ENCODE assay signal across 8 mouse cellular contexts in genomic region chr3:131303320-131303714, GRCm38 (mm10). TPM values are rescaled to one million over a fixed set of nuclear protein-coding genes. Genes with fewer than 3 reads are reported as not detected.
DNase-seq lines count a peak whose midpoint lies in the region; ATAC-seq and TF ChIP-seq lines count a peak whose summit lies in the region.

No protein-coding gene starts in this region.

- no peaks in the 10 kb centered on the region for H3K9me3 ChIP-seq in forebrain, embryonic 15.5 days
- H3K9me3 ChIP-seq in liver, embryonic 15.5 days (replicated peaks), result no peaks in the 10 kb centered on the region

- peak overlapping the region; percentile 61 for H3K4me3 ChIP-seq in C2C12 (ENCODE audit: insufficient read depth, poor library complexity, severe bottlenecking)
- peak overlapping the region; percentile 66 for H3K4me3 ChIP-seq in forebrain, embryonic 15.5 days
- H3K4me3 ChIP-seq in liver, embryonic 15.5 days (replicated peaks), result peak overlapping the region; percentile 62

- no peak for DNase-seq in frontal cortex, postnatal 10 days (ENCODE audit: low spot score in 2 of 2)
- DNase-seq in gastrocnemius, adult 8-10 months (ENCODE audit: low spot score in 2 of 2), result no peak
- no peak for DNase-seq in gastrocnemius, postnatal 36 days
- no peak for DNase-seq in spleen, postnatal 4 days (ENCODE audit: low spot score in 2 of 2)

- H3K27ac ChIP-seq in forebrain, embryonic 15.5 days (replicated peaks), result no peak overlapping the region
- H3K27ac ChIP-seq in liver, embryonic 15.5 days (replicated peaks), result no peak overlapping the region

- peak overlapping the region; percentile 29; the same call in 1 of the 2 replicates for H3K9ac ChIP-seq in forebrain, embryonic 15.5 days (replicated peaks)
- peak overlapping the region; percentile 23; the same call in 1 of the 2 replicates for H3K9ac ChIP-seq in liver, embryonic 15.5 days

- intact Hi-C loops in gastrocnemius, postnatal 36 days (cut with DNase I), result loop anchor here (5.0 kb wide), 1 partner anchor 249 kb away; no protein-coding TSS in a partner anchor

- H3K79me3 ChIP-seq in C2C12 (ENCODE audit: low read depth), result no peaks in the 10 kb centered on the region

- no peaks in the 10 kb centered on the region for H3K79me2 ChIP-seq in C2C12 (ENCODE audit: control insufficient read depth, insufficient read depth)

- H3ac ChIP-seq in C2C12 (ENCODE audit: control insufficient read depth, insufficient read length, low read depth), result no peak overlapping the region

- H3K36me3 ChIP-seq in C2C12 (ENCODE audit: control insufficient read depth, insufficient read depth), result no peaks in the 10 kb centered on the region
- H3K36me3 ChIP-seq in forebrain, embryonic 15.5 days, result no peaks in the 10 kb centered on the region
- no peaks in the 10 kb centered on the region for H3K36me3 ChIP-seq in liver, embryonic 15.5 days (replicated peaks)

- H3K4me1 ChIP-seq in forebrain, embryonic 15.5 days, result peaks cover 8% of the 10 kb centered on the region
- H3K4me1 ChIP-seq in liver, embryonic 15.5 days (replicated peaks), result peaks cover 7% of the 10 kb centered on the region

- peak overlapping the region; percentile 88 for H3K4me2 ChIP-seq in forebrain, embryonic 15.5 days (replicated peaks)
- peak overlapping the region; percentile 87 for H3K4me2 ChIP-seq in liver, embryonic 15.5 days

- ATAC-seq in frontal cortex, adult (ENCODE audit: low TSS enrichment), result peak; percentile 10; the same call in 1 of the 2 replicates
- no peak; the same call in 1 of the 2 replicates for ATAC-seq in forebrain, embryonic 15.5 days (replicated peaks)
- no peak for ATAC-seq in liver, embryonic 15.5 days (ENCODE audit: insufficient read depth)

- TF ChIP-seq CTCF in C2C12 (IDR thresholded peaks at IDR 0.05; ENCODE audit: control insufficient read depth, insufficient read depth, insufficient read length), result no peak

- WGBS in forebrain, embryonic 15.5 days, result 24% methylated on average over 5 of the region's 5 CpGs
- WGBS in liver, embryonic 15.5 days (ENCODE audit: insufficient replicate concordance), result 8% methylated on average over 5 of the region's 5 CpGs

- H3K27me3 ChIP-seq in C2C12 (ENCODE audit: control insufficient read depth, insufficient read depth, insufficient read length), result no peaks in the 10 kb centered on the region
- no peaks in the 10 kb centered on the region for H3K27me3 ChIP-seq in forebrain, embryonic 15.5 days
- no peaks in the 10 kb centered on the region; the same call in 1 of the 2 replicates for H3K27me3 ChIP-seq in liver, embryonic 15.5 days

TF ChIP-seq in C2C12, 6 proteins besides CTCF, POLR2A, EP300 and RAD21:
- TF ChIP-seq MYOG (IDR thresholded peaks at IDR 0.05; ENCODE audit: control insufficient read depth, extremely low read depth, insufficient read length) (no peak), MYOD1 (IDR thresholded peaks at IDR 0.05; ENCODE audit: control insufficient read depth, insufficient read length, low read depth) (no peak)
TF ChIP-seq in C2C12: peak in this region for 0.

RNA-seq across cellular contexts. Expression of gene Cyp2u1, which starts 0.3 kb away (rescaled TPM):
- polyA plus RNA-seq in C2C12 (2012; fragmentation: generic; extraction: Trizol), result 2.6 TPM
- polyA plus RNA-seq in forebrain, embryonic 15.5 days (2015; fragmentation: Nextera tagmentation; extraction: Ambion mirVana), result 4.6 and 6.0 TPM in 2 replicates
- 0.25 and 0.28 TPM in 2 replicates for polyA plus RNA-seq in liver, embryonic 15.5 days (2015; fragmentation: Nextera tagmentation; extraction: Ambion mirVana)
- total RNA-seq in gastrocnemius, adult 8-10 months (2022), result 10 to 100 TPM; 13.5 to 19.2 (median 16.0) TPM
- 10 to 100 TPM; 11.1 to 11.6 TPM for total RNA-seq in gastrocnemius, postnatal 36 days (2021)

RNA-seq across cellular contexts. Expression of gene Hadh, which starts 31.4 kb away (rescaled TPM):
- polyA plus RNA-seq in C2C12 (2012; fragmentation: generic; extraction: Trizol), result 65.3 TPM
- 22.3 and 25.3 TPM in 2 replicates for polyA plus RNA-seq in forebrain, embryonic 15.5 days (2015; fragmentation: Nextera tagmentation; extraction: Ambion mirVana)
- polyA plus RNA-seq in liver, embryonic 15.5 days (2015; fragmentation: Nextera tagmentation; extraction: Ambion mirVana), result 114 and 120 TPM in 2 replicates
- 100 to 1,000 TPM; 133 to 163 (median 155) TPM for total RNA-seq in gastrocnemius, adult 8-10 months (2022)
- 100 to 1,000 TPM; 176 to 189 TPM for total RNA-seq in gastrocnemius, postnatal 36 days (2021)
